Mouse (Mus musculus): Measurements from ENCODE around the gene Eprs. TPM values are rescaled to one million over a fixed set of nuclear protein-coding genes. Genes with fewer than 3 reads are reported as not detected.
A peak's percentile ranks its signal among the peaks of the same experiment; 100 is the strongest.

The Eprs gene
- polyA plus RNA-seq, 1 experiment from 2014 or later: 101 TPM

- TF ChIP-seq CTCF (IDR thresholded peaks at IDR 0.05; ENCODE audit: low read depth): no peak
- DNase-seq (ENCODE audit: low spot score) (no peak), ATAC-seq (replicated peaks; ENCODE audit: low FRiP score, low read depth) (no peak)
- Histone ChIP-seq H3K9me3 (replicated peaks; ENCODE audit: low read length) (no peaks in the 10 kb centered on the region), H3K9ac (ENCODE audit: low read depth, low read length) (no peak overlapping the region), H3K27me3 (ENCODE audit: insufficient read depth, low read length) (no peaks in the 10 kb centered on the region), H3K27ac (no peak overlapping the region), H3K4me1 (replicated peaks; ENCODE audit: insufficient read depth, low read length) (peaks cover 7% of the 10 kb centered on the region; the same call in 1 of the 2 replicates), H3K4me3 (replicated peaks; ENCODE audit: low read depth, low read length) (no peak overlapping the region), H3K36me3 (ENCODE audit: insufficient read depth, low read length) (peaks cover 20% of the 10 kb centered on the region), H3K4me2 (ENCODE audit: low read length) (no peak overlapping the region)
- WGBS: 81% methylated on average over 6 of the region's 6 CpGs
Observed at GRCm38 (mm10) chr1:185367383-185367782, 4.5 kb downstream of the Eprs start.

GRCm38 (mm10) chr1:185369979-185370378 lies 7.1 kb downstream of the Eprs start:
- no peak for DNase-seq (ENCODE audit: low spot score)
- Histone ChIP-seq H3K4me3 (replicated peaks; ENCODE audit: low read depth, low read length) (no peak overlapping the region), H3K9me3 (replicated peaks; ENCODE audit: low read length) (no peaks in the 10 kb centered on the region), H3K4me2 (ENCODE audit: low read length) (no peak overlapping the region), H3K9ac (ENCODE audit: low read depth, low read length) (no peak overlapping the region), H3K27ac (no peak overlapping the region), H3K4me1 (replicated peaks; ENCODE audit: insufficient read depth, low read length) (no peaks in the 10 kb centered on the region), H3K36me3 (ENCODE audit: insufficient read depth, low read length) (peaks cover 37% of the 10 kb centered on the region), H3K27me3 (ENCODE audit: insufficient read depth, low read length) (no peaks in the 10 kb centered on the region)
- 81% methylated on average over 6 of the region's 6 CpGs for WGBS
- no peak for TF ChIP-seq CTCF (IDR thresholded peaks at IDR 0.05; ENCODE audit: low read depth)
- no peak for ATAC-seq (replicated peaks; ENCODE audit: low FRiP score, low read depth)

- Histone ChIP-seq H3K9ac (ENCODE audit: low read depth, low read length) (no peak overlapping the region), H3K27me3 (ENCODE audit: insufficient read depth, low read length) (no peaks in the 10 kb centered on the region), H3K4me1 (replicated peaks; ENCODE audit: insufficient read depth, low read length) (no peaks in the 10 kb centered on the region), H3K4me3 (replicated peaks; ENCODE audit: low read depth, low read length) (no peak overlapping the region), H3K9me3 (replicated peaks; ENCODE audit: low read length) (no peaks in the 10 kb centered on the region), H3K27ac (no peak overlapping the region), H3K4me2 (ENCODE audit: low read length) (no peak overlapping the region), H3K36me3 (ENCODE audit: insufficient read depth, low read length) (peaks cover 69% of the 10 kb centered on the region)
- no peak for TF ChIP-seq CTCF (IDR thresholded peaks at IDR 0.05; ENCODE audit: low read depth)
- ATAC-seq (replicated peaks; ENCODE audit: low FRiP score, low read depth) (no peak), DNase-seq (ENCODE audit: low spot score) (no peak)
Observed at GRCm38 (mm10) chr1:185376390-185376789, 13.5 kb downstream of the Eprs start.

GRCm38 (mm10) chr1:185377429-185377828 lies 14.6 kb downstream of the Eprs start:
- Histone ChIP-seq H3K27me3 (ENCODE audit: insufficient read depth, low read length) (no peaks in the 10 kb centered on the region), H3K27ac (no peak overlapping the region), H3K9me3 (replicated peaks; ENCODE audit: low read length) (no peaks in the 10 kb centered on the region), H3K4me1 (replicated peaks; ENCODE audit: insufficient read depth, low read length) (no peaks in the 10 kb centered on the region), H3K36me3 (ENCODE audit: insufficient read depth, low read length) (peaks cover 66% of the 10 kb centered on the region), H3K4me2 (ENCODE audit: low read length) (no peak overlapping the region), H3K9ac (ENCODE audit: low read depth, low read length) (no peak overlapping the region), H3K4me3 (replicated peaks; ENCODE audit: low read depth, low read length) (no peak overlapping the region)
- TF ChIP-seq CTCF (IDR thresholded peaks at IDR 0.05; ENCODE audit: low read depth): no peak
- DNase-seq (ENCODE audit: low spot score) (no peak), ATAC-seq (replicated peaks; ENCODE audit: low FRiP score, low read depth) (no peak)
- WGBS: 81% methylated on average over 2 of the region's 2 CpGs

- WGBS: 90% methylated on average over 5 of the region's 5 CpGs
- peaks cover 64% of the 10 kb centered on the region for H3K36me3 ChIP-seq (ENCODE audit: insufficient read depth, low read length)
- no peak for ATAC-seq (replicated peaks; ENCODE audit: low FRiP score, low read depth)
Observed at GRCm38 (mm10) chr1:185401615-185402014, 38.8 kb downstream of the Eprs start.

GRCm38 (mm10) chr1:185404021-185404420 lies 41.2 kb downstream of the Eprs start:
- no peak overlapping the region for H3K9ac ChIP-seq (ENCODE audit: low read depth, low read length)

More at GRCm38 (mm10) chr1:185401615-185402014, 38.8 kb downstream of the Eprs start:
- Histone ChIP-seq H3K9ac (ENCODE audit: low read depth, low read length) (no peak overlapping the region), H3K27me3 (ENCODE audit: insufficient read depth, low read length) (no peaks in the 10 kb centered on the region), H3K4me3 (replicated peaks; ENCODE audit: low read depth, low read length) (no peak overlapping the region), H3K4me1 (replicated peaks; ENCODE audit: insufficient read depth, low read length) (no peaks in the 10 kb centered on the region), H3K27ac (no peak overlapping the region), H3K4me2 (ENCODE audit: low read length) (no peak overlapping the region), H3K9me3 (replicated peaks; ENCODE audit: low read length) (no peaks in the 10 kb centered on the region)
- DNase-seq (ENCODE audit: low spot score): peak; percentile 5
- no peak for TF ChIP-seq CTCF (IDR thresholded peaks at IDR 0.05; ENCODE audit: low read depth)

GRCm38 (mm10) chr1:185405921-185406320 lies 43.1 kb downstream of the Eprs start:
- H3K36me3 ChIP-seq (ENCODE audit: insufficient read depth, low read length): peaks cover 60% of the 10 kb centered on the region
- WGBS: 85% methylated on average over 10 of the region's 10 CpGs

More at GRCm38 (mm10) chr1:185404021-185404420, 41.2 kb downstream of the Eprs start:
- 30% methylated on average over 2 of the region's 2 CpGs for WGBS
- Histone ChIP-seq H3K27me3 (ENCODE audit: insufficient read depth, low read length) (no peaks in the 10 kb centered on the region), H3K36me3 (ENCODE audit: insufficient read depth, low read length) (peaks cover 64% of the 10 kb centered on the region), H3K4me3 (replicated peaks; ENCODE audit: low read depth, low read length) (no peak overlapping the region), H3K9me3 (replicated peaks; ENCODE audit: low read length) (no peaks in the 10 kb centered on the region), H3K4me2 (ENCODE audit: low read length) (no peak overlapping the region), H3K27ac (no peak overlapping the region), H3K4me1 (replicated peaks; ENCODE audit: insufficient read depth, low read length) (no peaks in the 10 kb centered on the region)
- TF ChIP-seq CTCF (IDR thresholded peaks at IDR 0.05; ENCODE audit: low read depth): peak; percentile 85
- ATAC-seq (replicated peaks; ENCODE audit: low FRiP score, low read depth) (no peak), DNase-seq (ENCODE audit: low spot score) (peak; percentile 71)

More at GRCm38 (mm10) chr1:185405921-185406320, 43.1 kb downstream of the Eprs start:
- Histone ChIP-seq H3K9me3 (replicated peaks; ENCODE audit: low read length) (no peaks in the 10 kb centered on the region), H3K4me3 (replicated peaks; ENCODE audit: low read depth, low read length) (no peak overlapping the region), H3K27ac (no peak overlapping the region), H3K4me2 (ENCODE audit: low read length) (no peak overlapping the region), H3K4me1 (replicated peaks; ENCODE audit: insufficient read depth, low read length) (no peaks in the 10 kb centered on the region), H3K27me3 (ENCODE audit: insufficient read depth, low read length) (no peaks in the 10 kb centered on the region), H3K9ac (ENCODE audit: low read depth, low read length) (no peak overlapping the region)
- no peak for DNase-seq (ENCODE audit: low spot score)
- no peak for ATAC-seq (replicated peaks; ENCODE audit: low FRiP score, low read depth)
- TF ChIP-seq CTCF (IDR thresholded peaks at IDR 0.05; ENCODE audit: low read depth): no peak
